Mouse (Mus musculus): ENCODE results near the gene Gm20479.
A peak's percentile ranks its signal among the peaks of the same experiment; 100 is the strongest.

Gm20479 gene

DNA sequence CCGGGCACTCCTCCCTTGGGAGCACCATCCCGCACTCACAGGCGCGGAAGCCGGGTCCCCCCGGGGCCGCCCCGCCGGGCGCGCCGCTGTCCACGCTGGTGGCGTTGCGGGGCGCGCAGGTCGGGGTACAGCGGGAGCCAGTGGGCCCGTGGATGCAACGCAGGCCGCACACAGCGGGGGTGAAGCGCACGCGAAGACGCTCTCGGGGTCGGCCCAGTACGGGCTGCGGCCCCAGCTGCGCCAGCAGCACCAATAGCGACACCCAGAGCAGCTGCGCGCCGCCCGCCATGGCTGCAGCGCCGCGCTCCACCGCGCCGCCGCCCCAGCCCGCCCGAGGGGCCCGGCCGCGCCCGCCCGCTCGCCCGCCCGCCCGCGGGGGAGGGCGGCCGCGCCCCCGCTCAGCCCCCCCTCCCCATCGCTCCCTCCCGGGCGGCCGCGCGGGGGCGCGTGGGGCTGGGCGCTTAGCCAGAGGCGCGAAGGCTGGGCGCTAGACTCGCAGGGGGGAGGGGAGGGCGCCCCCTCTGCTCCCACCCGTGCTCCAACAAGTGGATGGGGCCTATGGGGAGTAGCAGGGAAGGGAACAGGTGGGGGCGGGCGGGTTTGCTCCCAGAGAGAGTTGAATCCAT, 23.8 kb downstream of the Gm20479 start:
- no peak for DNase-seq (ENCODE audit: low spot score)

DNA sequence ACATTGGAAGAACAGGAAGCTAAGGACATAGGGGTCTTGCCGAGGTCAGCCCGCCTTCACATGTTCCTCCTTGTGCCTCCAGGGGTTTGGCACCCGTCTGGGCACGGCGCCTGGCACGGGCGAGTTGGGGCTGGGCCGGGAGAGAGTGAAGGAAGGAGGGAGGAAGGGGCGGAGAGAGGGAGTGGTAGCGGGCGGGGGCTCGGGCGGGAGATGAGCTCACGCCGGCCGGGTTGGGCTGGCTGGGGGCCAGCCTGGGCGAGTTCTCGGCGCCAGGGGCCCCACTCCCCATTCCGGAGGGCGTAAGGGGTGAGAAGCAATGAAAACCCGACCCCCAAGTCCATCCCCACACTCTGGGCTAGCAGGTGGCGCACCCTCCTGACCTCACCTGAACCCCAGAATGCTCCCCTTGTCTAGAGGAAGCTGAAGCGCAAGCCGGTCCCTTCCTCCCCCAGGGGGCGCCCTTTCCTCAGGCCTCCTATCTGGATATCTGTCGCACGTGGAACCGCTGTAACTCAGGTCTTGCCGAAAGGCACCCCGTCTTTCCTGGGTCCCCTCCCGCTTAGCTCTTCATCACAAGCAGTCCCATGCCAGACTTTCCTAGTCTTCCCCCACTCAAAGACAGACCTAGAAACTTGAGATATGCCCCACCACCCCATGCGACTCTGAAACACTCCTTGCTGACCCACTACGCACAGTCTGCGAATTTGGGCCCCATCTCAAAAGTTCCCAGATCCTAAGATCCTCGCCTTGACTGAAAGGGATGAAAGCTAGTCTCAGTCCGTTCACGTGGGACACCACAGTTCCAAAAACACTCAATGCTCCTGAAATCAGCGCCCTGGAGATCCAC, 24.6 kb downstream of the Gm20479 start:
- peak; percentile 85 for DNase-seq (ENCODE audit: low spot score)

DNA sequence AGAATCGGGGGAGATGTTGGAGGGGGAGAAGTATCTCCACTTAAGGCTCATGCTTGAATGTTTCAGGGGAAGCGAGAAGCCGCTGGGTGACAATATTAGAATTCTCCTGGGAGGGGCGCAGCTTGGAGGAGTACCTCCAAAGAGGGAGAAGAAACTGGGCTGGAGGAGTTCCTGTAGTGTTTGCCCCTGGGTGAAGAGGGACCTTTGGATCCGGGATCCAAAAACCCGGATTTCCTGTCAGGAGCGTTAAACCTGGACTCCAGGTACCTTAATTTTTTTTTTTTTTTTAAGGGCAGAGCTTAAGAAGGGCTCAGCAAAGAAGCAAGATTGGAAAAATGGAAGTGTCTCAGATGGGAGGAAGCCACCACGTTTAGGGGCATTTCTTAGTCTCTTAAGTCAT, 25.4 kb downstream of the Gm20479 start:
- no peak for DNase-seq (ENCODE audit: low spot score)

DNA sequence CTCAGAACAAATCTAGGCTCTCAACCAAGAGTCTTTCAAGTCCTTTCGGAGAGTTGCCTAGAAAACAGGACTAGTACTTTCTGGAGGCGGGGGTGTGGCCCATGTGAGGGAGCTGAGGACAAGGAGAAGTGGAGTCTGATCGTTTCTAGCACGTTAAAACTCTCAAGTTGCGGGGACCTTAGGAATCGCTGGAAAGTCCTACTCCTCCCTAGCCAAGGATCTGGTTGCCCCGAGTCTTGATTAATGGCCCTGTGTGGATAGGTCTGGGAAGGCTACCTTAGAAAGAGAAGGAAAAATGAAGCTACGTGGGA, 25.7 kb downstream of the Gm20479 start:
- no peak for DNase-seq (ENCODE audit: low spot score)

DNA sequence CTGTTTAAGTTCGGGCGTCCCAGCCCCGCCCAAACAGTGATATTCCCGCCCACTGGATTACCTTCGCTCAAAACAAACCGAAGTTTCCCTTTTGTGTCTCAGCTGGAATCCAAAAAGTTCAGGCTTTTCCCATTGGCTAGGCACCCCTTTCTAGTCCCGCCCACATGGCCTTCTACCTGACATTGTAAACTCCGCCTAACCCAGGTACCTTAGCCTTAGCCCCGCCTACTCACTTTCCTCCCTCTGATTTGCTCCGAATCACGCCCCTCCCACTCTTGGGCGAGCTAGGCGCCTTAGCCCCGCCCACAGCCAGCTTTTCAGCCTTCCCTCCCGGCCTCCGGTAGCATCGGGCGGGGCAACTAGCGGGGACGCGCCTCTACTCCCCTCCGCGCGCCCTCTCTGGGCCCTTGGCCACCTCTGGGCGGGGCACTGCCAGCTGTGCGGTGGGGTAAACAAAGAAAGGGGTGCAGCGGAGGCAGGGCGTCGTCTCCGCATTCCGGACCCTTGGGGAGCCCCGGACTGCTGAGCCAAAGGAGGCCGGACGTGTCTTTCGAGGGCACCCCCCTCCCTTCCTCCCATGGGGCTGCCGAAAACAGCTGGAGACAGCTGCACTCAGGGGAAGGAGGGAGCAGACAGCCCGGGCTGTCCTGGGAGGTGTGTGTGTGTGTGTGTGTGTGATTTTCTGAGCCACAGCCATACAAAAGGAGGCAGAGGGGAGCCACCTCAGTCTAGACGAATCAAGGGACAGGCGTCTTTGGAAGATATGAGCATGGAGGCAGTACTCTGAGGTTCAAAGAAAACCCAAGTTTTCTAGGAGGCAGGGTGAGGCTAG, 26.3 kb downstream of the Gm20479 start:
- peak; percentile 75 for DNase-seq (ENCODE audit: low spot score)

DNA sequence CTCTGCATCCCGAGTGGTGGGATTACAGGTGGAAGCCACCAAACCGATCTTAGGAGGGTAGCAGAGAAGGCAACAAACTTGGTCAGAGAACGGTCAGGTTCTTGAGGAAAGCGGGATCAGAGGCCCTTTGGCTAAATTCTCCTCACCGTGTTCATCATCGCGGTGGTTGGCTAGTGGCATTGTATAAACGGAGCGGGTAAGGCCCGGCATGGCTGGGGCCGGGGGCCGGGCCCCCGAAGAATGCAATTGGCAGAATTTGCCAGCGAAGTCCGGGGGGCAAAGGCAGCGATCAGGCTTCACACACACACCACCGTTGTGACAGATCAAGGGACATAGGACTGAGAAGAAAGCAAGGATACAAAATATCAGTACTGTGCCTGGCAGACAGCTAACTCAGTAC, 27.2 kb downstream of the Gm20479 start:
- DNase-seq (ENCODE audit: low spot score), result no peak

DNA sequence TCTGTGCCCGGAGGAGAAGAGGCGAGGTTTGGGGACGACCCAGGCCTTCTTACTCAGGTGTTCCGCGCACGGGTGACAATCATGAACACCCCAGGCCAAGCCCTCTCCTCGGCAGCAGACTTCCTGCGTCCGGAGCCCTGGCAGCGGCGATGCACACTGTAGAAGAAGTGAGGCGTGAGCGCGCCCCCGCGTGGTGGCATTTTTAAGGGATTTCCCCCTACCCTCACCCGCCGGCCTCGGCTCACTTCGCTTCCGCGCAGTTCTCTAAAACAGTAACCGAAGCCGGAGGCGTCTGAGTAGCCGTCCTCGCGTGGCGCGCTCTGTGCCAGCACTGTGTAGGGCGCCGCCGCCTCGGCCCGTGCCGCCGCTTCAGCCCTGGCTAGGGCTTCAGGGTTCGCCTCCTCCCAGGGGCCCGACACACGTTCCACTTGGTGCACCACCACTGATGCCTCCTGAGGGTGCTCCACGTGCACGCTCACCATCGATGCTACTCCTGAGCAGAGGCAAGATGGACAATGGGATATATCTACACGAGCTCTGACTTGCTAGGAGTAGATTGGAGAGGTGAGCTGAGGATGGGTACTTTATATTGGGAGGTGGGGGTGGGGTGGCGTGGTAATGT, 27.8 kb downstream of the Gm20479 start:
- peak; percentile 86 for DNase-seq (ENCODE audit: low spot score)

DNA sequence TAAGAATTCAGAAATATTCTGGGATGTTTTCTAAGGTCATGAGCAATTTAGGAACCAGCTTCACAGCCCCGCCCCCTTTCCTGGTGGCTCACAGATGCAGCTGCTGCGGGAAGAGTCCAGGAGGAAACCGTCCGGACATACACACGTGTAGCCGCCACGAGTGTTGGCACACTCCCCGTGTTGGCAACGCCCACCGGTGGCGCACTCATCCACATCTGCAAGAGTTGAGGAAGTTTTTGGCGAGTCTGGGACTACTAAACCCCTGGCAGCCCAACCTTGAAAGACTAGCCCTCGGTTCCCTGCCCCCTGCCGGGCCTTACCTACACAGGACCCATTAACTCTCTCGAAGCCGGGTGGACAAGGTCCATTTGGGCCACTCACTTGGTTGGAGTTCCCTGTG, 28.6 kb downstream of the Gm20479 start:
- no peak for DNase-seq (ENCODE audit: low spot score)

DNA sequence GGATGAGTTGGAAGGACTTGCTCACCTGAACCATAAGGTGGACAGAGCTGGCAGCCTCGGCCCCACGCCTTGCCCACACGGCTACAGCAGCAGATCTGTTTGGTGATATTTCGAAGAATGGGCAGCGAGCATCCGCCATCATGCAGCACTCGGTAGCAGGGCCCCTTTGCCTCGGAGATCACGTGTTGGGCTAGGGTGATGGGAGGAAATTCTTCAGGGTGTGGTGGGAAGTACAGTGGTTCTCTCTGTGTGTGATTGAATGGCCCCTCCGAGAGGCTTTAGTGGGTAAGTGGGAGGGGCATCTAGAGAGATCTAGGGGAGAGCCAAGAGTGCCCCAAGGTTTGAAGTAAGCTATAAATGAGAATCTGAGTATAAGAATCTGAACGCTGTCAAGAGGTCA, 29.1 kb downstream of the Gm20479 start:
- no peak for DNase-seq (ENCODE audit: low spot score)

DNA sequence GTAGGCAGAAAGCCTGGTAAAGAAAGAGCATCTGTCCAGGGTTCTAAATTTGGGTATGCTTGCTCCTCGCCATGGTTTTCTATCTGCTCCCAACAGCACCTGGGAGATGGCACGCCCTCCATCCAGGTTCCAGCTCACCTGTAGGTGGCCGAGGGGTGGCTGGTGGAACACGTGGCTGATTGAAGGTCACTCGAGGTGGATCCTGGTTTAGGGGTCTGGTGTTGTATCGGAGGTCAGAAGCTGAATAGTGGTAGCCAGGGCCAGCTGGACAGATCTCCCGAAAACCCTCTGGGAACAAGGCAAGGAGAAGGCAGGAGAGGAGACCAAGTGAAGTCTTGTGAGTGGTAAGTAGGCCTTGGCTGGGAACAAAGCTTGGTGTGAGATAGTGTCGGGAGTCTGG, 29.7 kb downstream of the Gm20479 start:
- no peak for DNase-seq (ENCODE audit: low spot score)

DNA sequence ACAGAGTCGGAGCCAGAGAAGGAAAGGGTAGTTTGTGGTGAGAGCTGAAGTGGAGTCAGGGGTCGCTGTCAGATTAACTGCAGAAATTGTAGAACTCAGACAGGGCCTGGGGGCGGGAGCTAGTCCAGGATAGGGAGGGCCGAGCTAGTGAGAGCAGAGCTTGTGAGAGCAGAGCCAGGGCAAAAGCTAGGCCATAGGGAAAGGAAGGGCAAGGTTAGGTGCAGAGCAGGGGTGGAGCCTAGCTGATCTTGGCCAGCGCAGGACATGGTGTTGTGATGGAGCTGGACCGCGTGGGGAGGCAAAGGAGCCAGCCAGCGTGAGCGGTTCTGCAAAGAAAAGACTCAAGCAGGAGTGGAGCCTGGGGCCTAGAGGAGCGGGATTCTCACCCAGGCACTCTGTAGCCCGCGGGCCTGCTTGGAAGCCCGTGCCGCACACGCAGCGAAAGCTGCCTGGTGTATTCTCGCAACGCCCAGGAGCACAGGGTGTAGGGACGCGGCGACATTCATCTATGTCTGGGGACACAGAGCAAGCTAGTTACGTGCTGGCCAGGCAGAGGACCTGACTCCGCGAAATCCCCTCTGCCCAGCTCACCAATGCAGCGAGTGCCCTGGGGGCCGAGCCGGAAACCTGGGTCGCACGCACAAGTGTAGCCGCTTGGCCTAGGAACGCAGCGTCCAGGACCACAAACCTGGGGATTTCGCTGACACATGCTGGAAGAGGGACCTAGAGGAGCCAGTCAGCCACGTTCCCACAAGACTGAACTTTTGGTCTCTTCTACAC, 30.9 kb downstream of the Gm20479 start:
- DNase-seq (ENCODE audit: low spot score), result no peak

DNA sequence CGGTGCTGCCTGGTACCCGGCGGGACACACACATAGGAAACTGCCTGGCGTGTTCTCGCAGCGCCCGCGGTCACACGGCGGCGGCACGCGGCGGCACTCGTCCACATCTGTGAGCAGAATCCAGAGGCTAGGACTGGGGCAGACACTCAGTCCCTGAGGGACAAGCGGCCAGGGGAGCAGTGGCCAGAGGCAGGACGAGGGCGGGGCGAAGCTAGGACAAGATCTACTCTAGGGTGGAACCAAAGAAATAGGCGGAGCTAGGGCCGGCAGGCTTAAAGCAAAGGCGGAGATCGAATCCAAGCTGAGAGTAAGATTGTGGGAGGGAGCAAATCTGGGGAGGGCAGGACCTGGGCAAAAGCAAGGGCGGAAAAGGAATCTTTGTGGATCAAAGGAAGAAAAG, 31.5 kb downstream of the Gm20479 start:
- no peak for DNase-seq (ENCODE audit: low spot score)

DNA sequence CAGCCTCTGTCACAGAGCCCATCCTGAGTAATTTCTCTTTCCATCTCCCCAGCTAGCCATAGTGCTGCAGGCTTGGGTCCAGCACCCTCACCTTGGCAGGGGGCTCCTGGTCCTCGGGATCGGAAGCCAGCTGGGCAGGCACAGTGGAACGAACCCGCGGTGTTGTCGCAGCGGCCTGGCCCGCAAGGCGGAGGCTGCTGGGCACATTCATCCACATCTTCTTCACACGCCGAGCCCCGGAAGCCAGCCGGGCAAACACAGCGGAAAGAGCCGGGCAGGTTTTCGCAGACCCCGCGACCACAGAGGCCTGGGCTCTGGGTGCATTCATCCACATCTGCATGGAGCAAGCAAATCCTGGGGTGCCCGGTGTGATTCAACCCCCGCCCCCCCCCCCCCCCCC, 32.3 kb downstream of the Gm20479 start:
- no peak for DNase-seq (ENCODE audit: low spot score)

DNA sequence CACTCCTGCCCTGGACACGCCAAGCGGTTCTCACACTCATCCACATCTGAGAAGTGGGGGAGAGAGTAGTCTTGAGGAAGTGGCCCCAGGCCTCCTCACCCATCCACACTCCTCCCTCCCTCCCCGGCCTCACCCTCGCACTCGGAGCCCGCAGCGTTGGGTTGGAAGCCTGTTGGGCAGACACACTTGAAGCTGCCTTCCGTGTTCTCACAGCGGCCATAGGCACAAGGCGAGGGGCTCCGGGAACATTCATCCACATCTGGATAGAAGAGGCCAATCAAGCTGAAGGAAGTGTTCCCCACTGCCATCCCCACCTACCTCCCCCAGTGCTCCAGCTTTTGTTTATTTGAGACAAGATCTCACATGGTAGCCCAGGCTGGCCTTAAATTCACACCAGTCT, 33.1 kb downstream of the Gm20479 start:
- DNase-seq (ENCODE audit: low spot score), result no peak

DNA sequence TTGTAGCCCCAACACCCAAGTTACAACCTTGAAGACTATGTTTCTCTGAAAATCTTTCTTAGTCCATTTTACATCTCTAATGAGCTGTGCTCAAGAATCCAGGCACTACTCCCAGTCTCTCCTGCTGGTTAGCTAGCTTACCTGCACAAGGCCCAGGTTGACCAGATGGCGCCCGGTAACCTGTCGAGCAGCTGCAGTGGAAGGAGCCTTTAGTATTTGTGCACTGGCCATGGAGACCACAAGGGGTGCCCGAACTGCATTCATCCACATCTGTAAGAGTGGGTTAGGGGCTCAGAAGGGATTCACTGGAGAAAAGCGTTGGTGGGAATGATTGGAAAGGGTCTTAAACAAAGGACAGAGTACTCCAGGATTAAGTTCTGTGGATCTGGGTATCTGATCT, 34.2 kb downstream of the Gm20479 start:
- DNase-seq (ENCODE audit: low spot score), result no peak

DNA sequence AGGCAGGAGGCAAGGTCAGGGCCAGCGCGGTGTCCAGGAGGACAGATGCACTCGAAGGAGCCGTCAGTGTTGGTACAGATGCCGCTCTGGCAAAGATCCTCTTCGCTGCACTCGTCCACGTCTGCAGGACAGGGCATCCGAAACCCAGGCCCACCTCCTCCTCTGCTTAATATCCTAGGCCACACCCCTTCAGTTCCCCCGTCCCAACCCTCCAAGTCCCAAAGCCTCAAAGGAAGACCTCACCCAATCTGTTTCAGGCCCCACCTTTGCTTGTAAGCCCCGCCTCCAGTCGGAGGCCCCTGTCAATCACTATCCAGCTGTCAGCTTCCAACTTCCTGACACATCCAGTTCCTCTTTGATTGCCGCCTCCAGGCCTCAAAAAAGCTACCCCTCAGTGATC, 34.9 kb downstream of the Gm20479 start:
- DNase-seq (ENCODE audit: low spot score), result no peak

DNA sequence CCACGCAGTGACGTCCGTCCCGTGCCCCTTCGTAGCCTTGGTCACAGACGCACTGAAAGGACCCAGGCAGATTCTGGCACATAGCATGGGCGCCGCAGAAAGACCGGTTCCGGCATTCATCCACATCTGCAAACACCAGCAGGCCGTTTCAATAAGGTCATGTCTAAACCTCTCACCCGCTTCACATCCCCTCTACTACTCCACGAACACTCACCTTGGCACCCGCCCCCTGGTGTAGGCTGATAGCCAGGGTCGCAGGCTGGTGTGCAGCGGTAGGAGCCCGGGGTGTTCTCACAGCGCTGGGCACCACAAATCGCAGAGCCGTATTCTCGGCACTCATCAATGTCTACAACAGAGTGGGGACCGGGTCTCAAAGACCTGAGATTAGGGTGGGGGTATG, 37.8 kb downstream of the Gm20479 start:
- DNase-seq (ENCODE audit: low spot score), result no peak

DNA sequence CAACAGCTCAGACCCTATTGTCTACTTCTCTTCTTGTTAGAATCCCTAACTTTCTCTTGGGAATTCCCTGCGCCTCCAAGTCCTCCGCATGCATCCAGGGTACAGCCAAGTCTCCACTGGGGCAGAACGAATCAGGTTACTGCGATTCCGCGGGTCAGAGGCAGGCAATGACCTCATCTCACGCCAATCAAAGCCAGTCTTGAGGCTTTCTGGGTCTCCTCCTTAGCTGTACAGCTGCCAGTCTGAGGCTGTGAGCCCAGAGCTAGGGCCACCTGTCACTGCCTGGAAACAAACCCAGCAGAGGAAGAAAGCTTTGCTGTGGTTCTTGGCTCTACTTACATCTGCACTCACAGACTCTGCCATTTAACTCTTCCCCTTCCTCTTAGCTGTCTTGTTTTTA, 41.3 kb downstream of the Gm20479 start:
- no peak for DNase-seq (ENCODE audit: low spot score)

DNA sequence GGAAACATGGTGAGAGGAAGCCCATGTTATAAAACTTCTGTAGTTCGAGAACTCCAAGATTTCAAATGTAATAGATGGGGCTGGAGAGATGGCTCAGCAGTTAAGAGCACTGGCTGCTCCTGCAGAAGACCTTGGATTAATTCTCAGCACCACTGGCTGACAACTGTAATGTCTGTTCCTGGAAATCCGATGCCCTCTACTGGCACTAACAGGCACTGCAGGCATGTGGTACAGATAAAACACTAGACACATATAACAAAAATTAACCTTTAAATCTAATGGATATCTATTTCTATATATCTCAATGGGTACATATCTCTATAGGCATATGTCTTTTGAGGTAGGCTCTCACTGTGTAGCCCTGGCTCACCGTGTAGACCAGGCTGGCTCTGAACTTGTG, 42.8 kb downstream of the Gm20479 start:
- DNase-seq (ENCODE audit: low spot score), result no peak

DNA sequence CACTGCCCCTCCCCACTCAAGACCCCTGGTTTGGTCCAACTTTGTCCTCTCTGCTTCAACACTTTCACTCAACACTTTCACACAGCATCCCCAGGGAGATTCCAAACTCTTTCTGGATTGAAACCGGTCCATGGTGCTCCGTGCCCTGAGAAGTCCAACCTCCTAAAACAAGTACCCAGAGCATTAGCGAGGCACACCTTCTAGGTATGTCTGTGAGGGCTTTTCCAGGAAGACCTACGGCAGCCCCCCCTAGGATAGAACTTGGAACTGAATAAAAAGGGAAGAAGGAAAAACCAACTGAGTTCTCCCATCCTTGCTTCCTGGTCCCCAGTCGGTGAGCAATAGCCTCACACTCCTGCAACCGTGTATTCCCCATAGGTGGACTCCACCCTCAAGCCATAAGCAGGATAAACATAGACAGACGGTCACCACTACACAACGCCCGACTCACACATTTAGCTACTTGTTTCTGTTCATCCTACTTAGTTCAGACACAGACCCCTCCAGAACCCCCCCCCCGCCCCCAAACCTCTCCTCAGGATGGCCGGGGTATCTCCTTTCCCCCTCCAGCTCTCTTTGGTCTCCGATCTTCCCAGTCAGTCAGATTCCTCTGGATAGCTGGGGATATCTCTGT, 45.5 kb downstream of the Gm20479 start:
- no peak for DNase-seq (ENCODE audit: low spot score)

DNA sequence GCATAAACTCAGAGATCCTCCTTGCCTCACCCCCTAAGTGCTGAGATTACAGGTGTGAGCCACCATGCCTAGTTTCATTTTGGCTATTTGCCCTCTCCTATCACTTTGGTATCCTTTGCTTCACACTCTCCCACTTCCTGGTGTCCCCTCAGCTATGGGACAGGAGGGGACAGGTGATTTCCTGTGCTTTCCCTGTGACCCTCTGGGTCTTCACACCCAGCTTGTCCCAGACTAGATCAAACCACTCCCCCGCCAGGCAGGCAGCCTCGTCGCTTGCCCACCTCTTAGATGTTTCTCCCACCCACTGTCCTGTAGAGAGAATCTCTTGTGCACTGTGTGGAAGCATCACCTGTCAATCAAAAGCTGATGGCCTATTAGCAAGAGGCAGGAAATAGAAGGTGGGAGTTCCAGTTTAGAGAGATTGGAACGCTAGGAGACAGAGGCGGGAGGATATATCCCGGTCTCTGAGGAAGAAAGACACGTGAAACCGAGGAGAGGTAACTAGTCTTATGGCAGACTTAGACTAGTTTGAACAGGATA, 46.2 kb downstream of the Gm20479 start:
- no peak for DNase-seq (ENCODE audit: low spot score)
